Mouse (Mus musculus): ENCODE measurements around the gene Ampd2.

The Ampd2 gene

GRCm38 (mm10) chr3:108086470-108086979 lies at the start of gene Ampd2:
Gene Ampd2 (minus strand): TSS chr3:108086651.
- TF ChIP-seq GATA4 (IDR thresholded peaks at IDR 0.05; ENCODE audit: insufficient replicate concordance, low read length), result no peak

- TF ChIP-seq GATA4 (IDR thresholded peaks at IDR 0.05; ENCODE audit: insufficient replicate concordance, low read length), result no peak
These were observed 48.2 kb upstream of the Ampd2 start for GRCm38 (mm10) chr3:108134701-108135100.

GRCm38 (mm10) chr3:108132484-108132883 lies 46.0 kb upstream of the Ampd2 start:
- TF ChIP-seq GATA4 (IDR thresholded peaks at IDR 0.05; ENCODE audit: insufficient replicate concordance, low read length), result no peak

- no peak for TF ChIP-seq GATA4 (IDR thresholded peaks at IDR 0.05; ENCODE audit: insufficient replicate concordance, low read length)
These were observed 45.4 kb upstream of the Ampd2 start for GRCm38 (mm10) chr3:108131821-108132220.

GRCm38 (mm10) chr3:108131216-108131615 lies 44.8 kb upstream of the Ampd2 start:
- TF ChIP-seq GATA4 (IDR thresholded peaks at IDR 0.05; ENCODE audit: insufficient replicate concordance, low read length), result no peak

- no peak for TF ChIP-seq GATA4 (IDR thresholded peaks at IDR 0.05; ENCODE audit: insufficient replicate concordance, low read length)
These were observed 43.4 kb upstream of the Ampd2 start for GRCm38 (mm10) chr3:108129804-108130203.

- TF ChIP-seq GATA4 (IDR thresholded peaks at IDR 0.05; ENCODE audit: insufficient replicate concordance, low read length), result no peak
These were observed 42.9 kb upstream of the Ampd2 start for GRCm38 (mm10) chr3:108129367-108129766.

- no peak for TF ChIP-seq GATA4 (IDR thresholded peaks at IDR 0.05; ENCODE audit: insufficient replicate concordance, low read length)
These were observed 42.1 kb upstream of the Ampd2 start for GRCm38 (mm10) chr3:108128520-108128919.

- TF ChIP-seq GATA4 (IDR thresholded peaks at IDR 0.05; ENCODE audit: insufficient replicate concordance, low read length), result no peak
These were observed 39.9 kb upstream of the Ampd2 start for GRCm38 (mm10) chr3:108126327-108126726.

- TF ChIP-seq GATA4 (IDR thresholded peaks at IDR 0.05; ENCODE audit: insufficient replicate concordance, low read length), result no peak
These were observed 37.7 kb upstream of the Ampd2 start for GRCm38 (mm10) chr3:108124131-108124530.

- no peak for TF ChIP-seq GATA4 (IDR thresholded peaks at IDR 0.05; ENCODE audit: insufficient replicate concordance, low read length)
These were observed 36.8 kb upstream of the Ampd2 start for GRCm38 (mm10) chr3:108123242-108123641.

GRCm38 (mm10) chr3:108121101-108121500 lies 34.6 kb upstream of the Ampd2 start:
- no peak for TF ChIP-seq GATA4 (IDR thresholded peaks at IDR 0.05; ENCODE audit: insufficient replicate concordance, low read length)

- no peak for TF ChIP-seq GATA4 (IDR thresholded peaks at IDR 0.05; ENCODE audit: insufficient replicate concordance, low read length)
These were observed 31.0 kb upstream of the Ampd2 start for GRCm38 (mm10) chr3:108117465-108117864.

- TF ChIP-seq GATA4 (IDR thresholded peaks at IDR 0.05; ENCODE audit: insufficient replicate concordance, low read length), result no peak
These were observed 27.3 kb upstream of the Ampd2 start for GRCm38 (mm10) chr3:108113591-108114289.

- no peak for TF ChIP-seq GATA4 (IDR thresholded peaks at IDR 0.05; ENCODE audit: insufficient replicate concordance, low read length)
These were observed 26.2 kb upstream of the Ampd2 start for GRCm38 (mm10) chr3:108112666-108113065.

- TF ChIP-seq GATA4 (IDR thresholded peaks at IDR 0.05; ENCODE audit: insufficient replicate concordance, low read length), result peak; percentile 67; the same call in 1 of the 2 replicates
These were observed 25.8 kb upstream of the Ampd2 start for GRCm38 (mm10) chr3:108112246-108112645.

GRCm38 (mm10) chr3:108111320-108111719 lies 24.9 kb upstream of the Ampd2 start:
- no peak for TF ChIP-seq GATA4 (IDR thresholded peaks at IDR 0.05; ENCODE audit: insufficient replicate concordance, low read length)

Data from liver, adult (tissue).